Mouse (Mus musculus) embryo, embryonic 11 days (tissue): ENCODE measurements around the gene Olfr401.
"Not testable (repeated sequence)": the region's sequence is repeated elsewhere in the genome, so short reads cannot be mapped to it uniquely, and the experiment has no call there.

Experiments
- DNase-seq: peaks from one replicate; pipeline ENCODE4 v3.0.0-alpha.2; 2015

Gene Olfr401

GRCm38 (mm10) chr11:74113412-74113811 lies at the start of gene Olfr401:
TSS of gene Olfr401 (plus strand) at chr11:74113712.
- DNase-seq, result no peak

- DNase-seq, result no peak
These were observed 43.9 kb upstream of the Olfr401 start, which contains the start of gene Zfp616 for GRCm38 (mm10) chr11:74069655-74070054. TSS of gene Zfp616 (plus strand) at chr11:74069955.

- DNase-seq, result no peak
These were observed 12.8 kb upstream of the Olfr401 start for GRCm38 (mm10) chr11:74100724-74101123.

- no peak for DNase-seq
These were observed 12.0 kb upstream of the Olfr401 start for GRCm38 (mm10) chr11:74101507-74101906.

- DNase-seq, result no peak
These were observed 8.4 kb upstream of the Olfr401 start for GRCm38 (mm10) chr11:74105066-74105465.

- DNase-seq, result not testable (repeated sequence)
These were observed 26.5 kb downstream of the Olfr401 start for GRCm38 (mm10) chr11:74140001-74140400.

- DNase-seq, result no peak
These were observed 32.4 kb downstream of the Olfr401 start for GRCm38 (mm10) chr11:74145866-74146265.

- DNase-seq, result no peak
These were observed 39.7 kb downstream of the Olfr401 start, which contains the start of gene Olfr402 for GRCm38 (mm10) chr11:74153229-74153628. TSS of gene Olfr402 (plus strand) at chr11:74153529.

GRCm38 (mm10) chr11:74168771-74169170 lies 55.3 kb downstream of the Olfr401 start:
- no peak for DNase-seq
